20 mouse cellular contexts compared by ENCODE assay signal in the genomic region with DNA sequence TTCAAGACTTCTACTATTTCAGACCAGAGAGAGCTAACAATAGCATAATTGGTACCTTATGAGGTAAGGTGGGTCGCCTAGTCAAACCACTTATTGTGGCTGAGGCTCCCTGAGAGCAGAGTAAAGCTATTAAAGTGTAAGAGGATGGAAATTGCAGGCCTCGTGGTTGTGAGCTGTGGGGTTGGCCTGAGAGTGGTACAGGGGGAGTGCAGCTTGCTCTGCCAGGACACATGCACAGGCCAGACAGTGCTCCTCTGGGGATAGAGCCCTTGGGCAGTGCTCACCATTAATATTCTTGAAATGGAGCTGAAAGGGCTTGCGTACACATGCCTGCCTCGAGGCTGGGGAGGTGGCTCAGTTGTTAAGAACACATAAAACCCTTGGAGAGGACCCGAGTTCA. TPM values are rescaled to one million over a fixed set of nuclear protein-coding genes. Genes with fewer than 3 reads are reported as not detected.
DNase-seq lines count a peak whose midpoint lies in the region; ATAC-seq and TF ChIP-seq lines count a peak whose summit lies in the region.
"Had no signal": no experiment of that assay in that cellular context is flagged by ENCODE, and none has a peak within 500 bp of the region (broad histone marks: within the 10 kb centered on the region; RNA-seq: fewer than 3 reads in every experiment).

No protein-coding gene starts in this region.

- no peak overlapping the region for H3K4me3 ChIP-seq in kidney, embryonic 15.5 days (replicated peaks)
- no peak overlapping the region for H3K4me3 ChIP-seq in stomach, embryonic 15.5 days (replicated peaks)
- no peak overlapping the region for H3K4me3 ChIP-seq in stomach, postnatal 0 days (ENCODE audit: low read depth, low read length)
- no peak overlapping the region for H3K4me3 ChIP-seq in limb, embryonic 10.5 days
- no peak overlapping the region for H3K4me3 ChIP-seq in hindbrain, embryonic 16.5 days (ENCODE audit: low read length)
- H3K4me3 ChIP-seq: forebrain, embryonic 10.5 days; gastrocnemius, adult 2 months; heart, embryonic 13.5 days; hindbrain, embryonic 13.5 days; liver, embryonic 12.5 days; midbrain, embryonic 15.5 days; myocyte had no signal

- H3K27me3 ChIP-seq in kidney, embryonic 15.5 days, result no peaks in the 10 kb centered on the region
- no peaks in the 10 kb centered on the region for H3K27me3 ChIP-seq in stomach, embryonic 15.5 days (replicated peaks)
- no peaks in the 10 kb centered on the region for H3K27me3 ChIP-seq in stomach, postnatal 0 days (ENCODE audit: control insufficient read depth, insufficient read depth, low read length)
- H3K27me3 ChIP-seq in limb, embryonic 10.5 days (ENCODE audit: low read depth, poor library complexity, severe bottlenecking), result no peaks in the 10 kb centered on the region
- H3K27me3 ChIP-seq in hindbrain, embryonic 16.5 days (replicated peaks; ENCODE audit: control insufficient read depth, insufficient read depth, low read length), result no peaks in the 10 kb centered on the region
- H3K27me3 ChIP-seq: heart, embryonic 13.5 days; hindbrain, embryonic 13.5 days; liver, embryonic 12.5 days; midbrain, embryonic 15.5 days had no signal

- no peak overlapping the region for H3K4me2 ChIP-seq in kidney, embryonic 15.5 days
- no peak overlapping the region for H3K4me2 ChIP-seq in stomach, embryonic 15.5 days
- no peak overlapping the region for H3K4me2 ChIP-seq in stomach, postnatal 0 days (replicated peaks; ENCODE audit: low read depth)
- H3K4me2 ChIP-seq in hindbrain, embryonic 16.5 days (ENCODE audit: low read length), result no peak overlapping the region
- H3K4me2 ChIP-seq: heart, embryonic 13.5 days; hindbrain, embryonic 13.5 days; liver, embryonic 12.5 days; midbrain, embryonic 15.5 days had no signal

- peaks cover 24% of the 10 kb centered on the region for H3K36me3 ChIP-seq in kidney, embryonic 15.5 days
- H3K36me3 ChIP-seq in stomach, embryonic 15.5 days, result peaks cover 3% of the 10 kb centered on the region; the same call in 1 of the 2 replicates
- H3K36me3 ChIP-seq in stomach, postnatal 0 days (ENCODE audit: control insufficient read depth, insufficient read depth, low read length), result no peaks in the 10 kb centered on the region
- peaks cover 62% of the 10 kb centered on the region for H3K36me3 ChIP-seq in limb, embryonic 10.5 days
- no peaks in the 10 kb centered on the region for H3K36me3 ChIP-seq in hindbrain, embryonic 16.5 days (ENCODE audit: control insufficient read depth, insufficient read depth, low read length)

- TF ChIP-seq EP300 in stomach, postnatal 0 days (optimal IDR thresholded peaks at IDR 0.05), result no peak

- peak overlapping the region; percentile 60; the same call in 1 of the 2 replicates for H3K27ac ChIP-seq in kidney, embryonic 15.5 days
- H3K27ac ChIP-seq in stomach, embryonic 15.5 days, result peak overlapping the region; percentile 28; the same call in 1 of the 2 replicates
- H3K27ac ChIP-seq in stomach, postnatal 0 days (replicated peaks), result no peak overlapping the region
- peak overlapping the region; percentile 43 for H3K27ac ChIP-seq in limb, embryonic 10.5 days
- no peak overlapping the region for H3K27ac ChIP-seq in hindbrain, embryonic 16.5 days (ENCODE audit: low read depth, low read length)
- H3K27ac ChIP-seq: forebrain, embryonic 10.5 days; gastrocnemius, adult 2 months; heart, embryonic 13.5 days; hindbrain, embryonic 13.5 days; liver, embryonic 12.5 days; midbrain, embryonic 15.5 days had no signal

- no peak for TF ChIP-seq CTCF in stomach, postnatal 0 days (IDR thresholded peaks at IDR 0.05; ENCODE audit: low read depth)

- no peak for DNase-seq in kidney, postnatal 36 days
- DNase-seq in stomach, postnatal 0 days (ENCODE audit: low spot score), result no peak
- no peak for DNase-seq in limb, embryonic 10.5 days (ENCODE audit: low spot score)
- DNase-seq in urinary bladder, adult 2 months (ENCODE audit: low spot score), result no peak
- no peak for DNase-seq in layer of hippocampus, adult 11-12 months (ENCODE audit: low spot score)
- DNase-seq: adrenal gland, postnatal 36 days; cerebellum, adult 18-20 months; cerebellum, postnatal 25 days; gastrocnemius, adult 2 months; lung, postnatal 10 days; right cerebral cortex, postnatal 25 days had no signal

- no peak overlapping the region for H3K9ac ChIP-seq in kidney, embryonic 15.5 days
- H3K9ac ChIP-seq in stomach, embryonic 15.5 days, result no peak overlapping the region
- no peak overlapping the region for H3K9ac ChIP-seq in stomach, postnatal 0 days (ENCODE audit: low read length)
- no peak overlapping the region for H3K9ac ChIP-seq in hindbrain, embryonic 16.5 days (ENCODE audit: low read depth, low read length)
- H3K9ac ChIP-seq: heart, embryonic 13.5 days; hindbrain, embryonic 13.5 days; liver, embryonic 12.5 days; midbrain, embryonic 15.5 days had no signal

- 88% methylated on average over 5 of the region's 5 CpGs for WGBS in kidney, embryonic 15.5 days
- 88% methylated on average over 5 of the region's 5 CpGs for WGBS in stomach, embryonic 15.5 days
- 80% methylated on average over 5 of the region's 5 CpGs for WGBS in stomach, postnatal 0 days
- WGBS in limb, embryonic 10.5 days, result 81% methylated on average over 5 of the region's 5 CpGs
- WGBS in hindbrain, embryonic 16.5 days, result 85% methylated on average over 5 of the region's 5 CpGs

- H3K4me1 ChIP-seq in kidney, embryonic 15.5 days, result peaks cover 34% of the 10 kb centered on the region
- H3K4me1 ChIP-seq in stomach, embryonic 15.5 days, result peaks cover 15% of the 10 kb centered on the region
- peaks cover 2% of the 10 kb centered on the region; the same call in 1 of the 2 replicates for H3K4me1 ChIP-seq in stomach, postnatal 0 days (replicated peaks; ENCODE audit: control insufficient read depth, insufficient read depth)
- H3K4me1 ChIP-seq in limb, embryonic 10.5 days, result peaks cover 37% of the 10 kb centered on the region
- H3K4me1 ChIP-seq in hindbrain, embryonic 16.5 days (ENCODE audit: control insufficient read depth, insufficient read depth, low read depth, low read length), result no peaks in the 10 kb centered on the region; the same call in 1 of the 2 replicates
- H3K4me1 ChIP-seq: midbrain, embryonic 15.5 days had no signal

- H3K9me3 ChIP-seq in kidney, embryonic 15.5 days (replicated peaks), result peaks cover 5% of the 10 kb centered on the region; the same call in 1 of the 2 replicates
- H3K9me3 ChIP-seq in stomach, embryonic 15.5 days, result 0 out of 2 replicates have a peak, but pooled peaks cover 4% of the 10 kb centered on the region
- no peaks in the 10 kb centered on the region for H3K9me3 ChIP-seq in stomach, postnatal 0 days (ENCODE audit: control insufficient read depth, low read length)
- no peaks in the 10 kb centered on the region for H3K9me3 ChIP-seq in limb, embryonic 10.5 days (replicated peaks)
- H3K9me3 ChIP-seq in hindbrain, embryonic 16.5 days (ENCODE audit: control insufficient read depth, low read length), result no peaks in the 10 kb centered on the region
- H3K9me3 ChIP-seq: hindbrain, embryonic 13.5 days; midbrain, embryonic 15.5 days had no signal

- no peak for ATAC-seq in kidney, embryonic 15.5 days (replicated peaks; ENCODE audit: low FRiP score)
- ATAC-seq in stomach, embryonic 15.5 days (ENCODE audit: insufficient read depth, low FRiP score, low read depth), result no peak
- no peak; the same call in 1 of the 2 replicates for ATAC-seq in stomach, postnatal 0 days (ENCODE audit: low FRiP score, low TSS enrichment)
- ATAC-seq in hindbrain, embryonic 16.5 days, result no peak
- ATAC-seq: liver, embryonic 12.5 days; midbrain, embryonic 15.5 days had no signal

RNA-seq across cellular contexts. Expression of gene Ryk, which starts 23.6 kb away (rescaled TPM):
- polyA plus RNA-seq in kidney, embryonic 15.5 days (2015; fragmentation: Nextera tagmentation; extraction: Ambion mirVana), result 19.7 and 19.8 TPM in 2 replicates
- polyA plus RNA-seq in stomach, embryonic 15.5 days (2015; fragmentation: Nextera tagmentation; extraction: Ambion mirVana), result 23.1 and 29.6 TPM in 2 replicates
- polyA plus RNA-seq in stomach, postnatal 0 days (2015; fragmentation: Nextera tagmentation; extraction: Ambion mirVana), result 16.8 and 24.2 TPM in 2 replicates
- polyA plus RNA-seq in limb, embryonic 10.5 days (2016; fragmentation: Nextera tagmentation; extraction: Ambion mirVana), result 17.8 and 18.6 TPM in 2 replicates
- polyA plus RNA-seq in urinary bladder, adult 2 months (2012; rRNA removed), result 69.2 and 78.7 TPM in 2 replicates
- 8.9 and 9.9 TPM in 2 replicates for polyA plus RNA-seq in hindbrain, embryonic 16.5 days (2015; fragmentation: Nextera tagmentation; extraction: Ambion mirVana)

Comparison
In these comparisons a context has a peak if more than half of its experiments do, and no peak if none do; other contexts are left out.
1. H3K27ac ChIP-seq: peak in kidney, embryonic 15.5 days (single experiment), stomach, embryonic 15.5 days (single experiment) and limb, embryonic 10.5 days (single experiment); none in stomach, postnatal 0 days (single experiment) and hindbrain, embryonic 16.5 days (single experiment).